Mouse (Mus musculus) lung, adult 2 months (tissue): ENCODE data around the gene Dnajb12.

Experiments used
- CTCF ChIP-seq: fragments of 200-500 bp; IDR thresholded peaks from 2 replicates; pipeline ENCODE4 v1.5.1; 2011; ENCODE audit warnings: mild to moderate bottlenecking, low read length, control low read depth; ENCODE audit not compliant: insufficient read depth
- POLR2A ChIP-seq: fragments of 200-500 bp; IDR thresholded peaks from 2 replicates; pipeline ENCODE4 v1.6.1; 2011; ENCODE audit warnings: low read depth, mild to moderate bottlenecking, control low read depth, low read length, borderline replicate concordance; ENCODE audit errors: extremely low read depth

- TF ChIP-seq CTCF (no peak), POLR2A (no peak)
These were observed 31.1 kb upstream of the Dnajb12 start for GRCm38 (mm10) chr10:59848079-59848877.
